Mouse (Mus musculus): Measurements from ENCODE around the gene Rnf8. TPM values are rescaled to one million over a fixed set of nuclear protein-coding genes. Genes with fewer than 3 reads are reported as not detected.

The Rnf8 gene
- polyA plus RNA-seq, 1 experiment, result 59.1 TPM

DNA sequence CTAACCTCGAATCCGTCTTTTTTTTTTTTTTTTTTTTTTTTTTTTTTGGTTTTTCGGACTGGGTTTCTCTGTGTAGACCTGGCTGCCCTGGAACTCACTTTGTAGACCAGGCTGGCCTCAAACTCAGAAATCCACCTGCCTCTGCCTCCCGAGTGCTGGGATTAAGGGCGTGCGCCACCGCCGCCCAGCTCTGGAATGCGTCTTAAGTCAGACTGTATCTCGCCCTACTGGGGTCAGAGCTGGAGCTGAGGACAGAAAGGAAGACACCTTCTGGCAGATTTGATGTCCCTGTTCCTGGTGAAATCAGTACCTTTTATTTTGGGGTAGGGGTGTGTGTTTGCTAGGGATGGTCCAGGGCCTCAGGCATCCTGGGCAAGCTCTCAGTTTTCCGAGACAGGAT lies 17.7 kb downstream of the Rnf8 start:
- Histone ChIP-seq H3K4me3 (replicated peaks; ENCODE audit: control insufficient read depth, low read depth, low read length) (no peak overlapping the region), H3K27ac (ENCODE audit: control insufficient read depth, insufficient read depth, low read depth, low read length, poor library complexity) (no peak overlapping the region), H3K4me1 (ENCODE audit: control insufficient read depth, insufficient read depth, low read length) (peaks cover 3% of the 10 kb centered on the region; the same call in 1 of the 2 replicates)
- TF ChIP-seq CTCF (IDR thresholded peaks at IDR 0.05; ENCODE audit: control insufficient read depth, insufficient read depth, low read length), result no peak
- TF ChIP-seq POLR2A (IDR thresholded peaks at IDR 0.05; ENCODE audit: borderline replicate concordance, control insufficient read depth, low read depth, low read length), result no peak
- whole genome bisulfite sequencing, result 93% methylated on average over 11 of the region's 11 CpGs

DNA sequence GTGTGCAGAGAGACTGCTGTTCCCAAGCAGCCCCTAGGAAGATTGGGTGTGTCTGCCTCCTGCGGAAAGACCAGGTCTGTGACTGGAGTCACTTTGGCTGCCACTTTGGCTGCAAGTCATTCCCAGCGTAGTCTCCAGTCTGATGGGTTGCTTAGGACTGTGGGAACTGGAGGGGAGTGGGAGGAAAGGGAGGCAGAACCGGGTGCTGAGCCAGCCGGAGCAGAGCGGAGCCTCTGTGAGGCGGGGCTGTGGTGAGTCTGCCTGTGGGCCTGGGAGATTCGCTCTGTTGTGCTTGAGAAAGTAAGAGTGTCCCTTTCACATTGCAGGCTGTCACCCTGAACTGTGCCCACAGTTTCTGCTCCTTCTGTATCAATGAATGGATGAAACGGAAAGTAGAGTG lies 20.9 kb downstream of the Rnf8 start:
- H3K4me3 ChIP-seq (replicated peaks; ENCODE audit: control insufficient read depth, low read depth, low read length), result no peak overlapping the region
- H3K27ac ChIP-seq (ENCODE audit: control insufficient read depth, insufficient read depth, low read depth, low read length, poor library complexity), result no peak overlapping the region
- 89% methylated on average over 8 of the region's 8 CpGs for WGBS

DNA sequence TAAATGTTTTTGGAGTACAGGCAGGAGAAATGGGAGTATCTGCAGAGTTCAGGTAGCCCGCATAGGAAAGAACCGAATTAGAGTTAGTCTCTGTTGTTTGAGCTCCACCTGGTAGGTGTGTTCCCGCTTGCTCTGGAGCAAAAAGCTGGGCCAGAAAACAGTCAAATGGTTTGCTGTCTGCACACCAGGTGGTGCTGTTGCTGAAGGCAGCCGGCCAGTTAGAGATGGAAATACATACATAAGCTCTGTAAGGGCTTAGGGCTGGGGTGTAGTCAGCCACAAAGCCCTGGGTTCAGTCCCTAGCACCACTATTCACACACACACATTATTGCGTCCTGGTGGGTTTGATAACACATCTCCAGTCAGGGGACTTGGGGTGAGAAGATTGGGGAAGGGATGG lies 21.5 kb downstream of the Rnf8 start:
- peak; percentile 85 for TF ChIP-seq CTCF (IDR thresholded peaks at IDR 0.05; ENCODE audit: control insufficient read depth, insufficient read depth, low read length)
- no peak for TF ChIP-seq POLR2A (IDR thresholded peaks at IDR 0.05; ENCODE audit: borderline replicate concordance, control insufficient read depth, low read depth, low read length)
- H3K27ac ChIP-seq (ENCODE audit: control insufficient read depth, insufficient read depth, low read depth, low read length, poor library complexity), result no peak overlapping the region
- 55% methylated on average over 5 of the region's 5 CpGs for whole genome bisulfite sequencing
- peaks cover 3% of the 10 kb centered on the region; the same call in 1 of the 2 replicates for H3K4me1 ChIP-seq (ENCODE audit: control insufficient read depth, insufficient read depth, low read length)
- H3K4me3 ChIP-seq (replicated peaks; ENCODE audit: control insufficient read depth, low read depth, low read length), result no peak overlapping the region

More for the DNA sequence above, 20.9 kb downstream of the Rnf8 start:
- peaks cover 3% of the 10 kb centered on the region; the same call in 1 of the 2 replicates for H3K4me1 ChIP-seq (ENCODE audit: control insufficient read depth, insufficient read depth, low read length)
- no peak for TF ChIP-seq CTCF (IDR thresholded peaks at IDR 0.05; ENCODE audit: control insufficient read depth, insufficient read depth, low read length)
- no peak for TF ChIP-seq POLR2A (IDR thresholded peaks at IDR 0.05; ENCODE audit: borderline replicate concordance, control insufficient read depth, low read depth, low read length)

DNA sequence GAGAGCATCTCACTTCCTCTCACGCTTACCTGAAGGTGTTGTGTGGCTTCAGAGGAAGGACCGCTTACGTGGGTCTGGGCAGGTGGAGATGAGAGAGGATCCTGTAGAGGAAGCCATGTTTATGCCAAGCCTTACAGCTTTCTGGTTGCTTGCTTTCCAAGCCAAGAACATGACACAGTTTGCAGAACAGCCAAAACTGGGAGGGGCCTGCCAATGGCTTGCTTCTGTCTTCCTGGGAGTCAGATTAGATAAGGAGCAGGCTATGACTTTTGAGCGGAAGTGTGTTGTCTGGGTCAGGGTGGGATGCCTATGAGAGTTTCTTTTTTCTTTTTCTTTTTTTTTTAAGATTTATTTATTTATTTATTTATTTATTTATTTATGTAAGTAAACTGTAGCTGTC lies 22.8 kb downstream of the Rnf8 start:
- peaks cover 3% of the 10 kb centered on the region; the same call in 1 of the 2 replicates for H3K4me1 ChIP-seq (ENCODE audit: control insufficient read depth, insufficient read depth, low read length)
- H3K27ac ChIP-seq (ENCODE audit: control insufficient read depth, insufficient read depth, low read depth, low read length, poor library complexity), result peak overlapping the region; percentile 39; the same call in 1 of the 2 replicates
- TF ChIP-seq POLR2A (IDR thresholded peaks at IDR 0.05; ENCODE audit: borderline replicate concordance, control insufficient read depth, low read depth, low read length) (no peak), CTCF (IDR thresholded peaks at IDR 0.05; ENCODE audit: control insufficient read depth, insufficient read depth, low read length) (no peak)
- WGBS, result 81% methylated on average over 4 of the region's 4 CpGs
- no peak overlapping the region for H3K4me3 ChIP-seq (replicated peaks; ENCODE audit: control insufficient read depth, low read depth, low read length)

DNA sequence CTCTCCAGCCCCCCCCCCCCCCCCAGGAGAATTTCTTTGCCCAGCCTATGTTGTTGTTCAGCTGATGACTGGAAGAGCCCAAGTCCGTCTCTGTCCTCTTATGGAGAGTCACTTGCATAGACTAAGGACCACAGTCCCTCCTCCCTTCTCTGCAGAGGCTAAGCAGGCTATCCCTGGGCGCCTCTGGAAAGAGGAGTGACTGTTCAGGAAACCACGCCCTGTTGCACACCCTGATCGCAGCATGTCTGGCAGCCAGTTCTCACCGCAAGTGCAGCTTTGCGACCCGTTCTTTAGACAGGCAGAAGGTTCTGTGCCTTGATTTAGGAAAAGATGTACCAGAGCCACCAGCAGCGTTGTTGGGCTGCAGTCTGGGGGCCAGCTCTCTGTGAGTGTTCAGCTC lies 23.3 kb downstream of the Rnf8 start:
- peaks cover 3% of the 10 kb centered on the region; the same call in 1 of the 2 replicates for H3K4me1 ChIP-seq (ENCODE audit: control insufficient read depth, insufficient read depth, low read length)
- WGBS, result 52% methylated on average over 8 of the region's 8 CpGs
- no peak overlapping the region for H3K4me3 ChIP-seq (replicated peaks; ENCODE audit: control insufficient read depth, low read depth, low read length)
- TF ChIP-seq POLR2A (IDR thresholded peaks at IDR 0.05; ENCODE audit: borderline replicate concordance, control insufficient read depth, low read depth, low read length) (no peak), CTCF (IDR thresholded peaks at IDR 0.05; ENCODE audit: control insufficient read depth, insufficient read depth, low read length) (no peak)
- H3K27ac ChIP-seq (ENCODE audit: control insufficient read depth, insufficient read depth, low read depth, low read length, poor library complexity), result no peak overlapping the region

DNA sequence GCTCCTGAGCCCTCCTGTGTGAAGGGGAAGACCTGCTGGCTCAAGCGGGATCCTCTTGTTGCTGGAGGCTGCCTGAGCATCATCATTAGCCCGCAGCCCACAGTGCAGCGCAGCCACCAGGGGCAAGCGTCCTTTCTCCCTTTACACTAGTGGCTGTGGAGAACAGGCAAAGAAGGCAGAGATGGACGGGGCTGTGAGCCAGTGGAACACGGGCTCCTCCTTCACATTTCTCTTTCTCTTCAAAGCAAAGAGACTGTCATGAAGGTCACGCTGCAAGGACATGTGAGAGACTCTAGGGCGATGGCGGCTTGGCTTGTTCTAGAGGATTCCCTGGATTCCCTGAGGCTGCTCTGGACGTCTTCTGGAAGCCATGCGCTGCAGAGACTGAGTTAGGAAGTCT lies 26.4 kb downstream of the Rnf8 start:
- TF ChIP-seq CTCF (IDR thresholded peaks at IDR 0.05; ENCODE audit: control insufficient read depth, insufficient read depth, low read length), result no peak
- WGBS, result 95% methylated on average over 11 of the region's 11 CpGs
- H3K27ac ChIP-seq (ENCODE audit: control insufficient read depth, insufficient read depth, low read depth, low read length, poor library complexity), result no peak overlapping the region
- peaks cover 3% of the 10 kb centered on the region; the same call in 1 of the 2 replicates for H3K4me1 ChIP-seq (ENCODE audit: control insufficient read depth, insufficient read depth, low read length)
- no peak overlapping the region for H3K4me3 ChIP-seq (replicated peaks; ENCODE audit: control insufficient read depth, low read depth, low read length)

DNA sequence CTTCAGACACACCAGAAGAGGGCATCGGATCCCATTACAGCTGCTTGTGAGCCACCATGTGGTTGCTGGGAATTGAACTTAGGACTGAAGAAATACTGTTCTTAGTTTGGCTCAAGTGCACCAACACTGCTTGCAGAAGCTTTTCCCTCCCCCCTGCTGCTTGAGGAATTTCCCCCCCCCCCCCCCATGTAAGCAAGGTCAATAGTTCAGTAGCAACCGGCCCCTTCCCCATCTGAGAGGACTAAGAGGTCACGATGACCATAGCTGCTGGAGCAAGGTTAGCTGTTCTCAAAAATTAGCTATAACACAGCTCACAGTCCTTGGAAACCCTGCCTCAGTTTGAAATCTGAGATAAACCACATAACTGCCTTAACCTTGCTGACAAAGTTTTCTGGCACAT lies 27.6 kb downstream of the Rnf8 start:
- Histone ChIP-seq H3K27ac (ENCODE audit: control insufficient read depth, insufficient read depth, low read depth, low read length, poor library complexity) (no peak overlapping the region), H3K4me1 (ENCODE audit: control insufficient read depth, insufficient read depth, low read length) (peaks cover under 1% of the 10 kb centered on the region; the same call in 1 of the 2 replicates), H3K4me3 (replicated peaks; ENCODE audit: control insufficient read depth, low read depth, low read length) (no peak overlapping the region)
- 96% methylated on average over 3 of the region's 3 CpGs for WGBS
- TF ChIP-seq POLR2A (IDR thresholded peaks at IDR 0.05; ENCODE audit: borderline replicate concordance, control insufficient read depth, low read depth, low read length), result no peak
- TF ChIP-seq CTCF (IDR thresholded peaks at IDR 0.05; ENCODE audit: control insufficient read depth, insufficient read depth, low read length), result no peak

DNA sequence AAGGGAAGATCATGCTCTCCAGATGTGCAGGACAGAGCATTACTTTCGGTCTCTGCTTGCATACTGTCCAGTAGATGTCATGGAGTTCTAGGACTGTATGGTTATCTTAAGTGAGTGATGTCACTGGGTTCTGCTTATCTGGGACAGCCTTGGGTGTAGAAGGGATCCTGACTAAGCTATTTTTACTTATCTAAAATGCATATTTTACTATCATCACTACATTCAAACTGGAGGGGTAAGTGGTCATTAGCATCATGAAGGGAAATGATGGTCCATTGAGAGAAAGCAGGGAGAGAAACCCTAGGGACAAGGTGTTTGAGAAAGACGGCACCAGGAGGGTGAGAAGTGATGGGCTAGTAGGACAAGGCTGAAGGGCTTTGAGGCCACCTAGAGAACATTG lies 43.7 kb downstream of the Rnf8 start:
- Histone ChIP-seq H3K27ac (ENCODE audit: control insufficient read depth, insufficient read depth, low read depth, low read length, poor library complexity) (peak overlapping the region; percentile 83), H3K4me1 (ENCODE audit: control insufficient read depth, insufficient read depth, low read length) (peaks cover 1% of the 10 kb centered on the region; the same call in 1 of the 2 replicates), H3K4me3 (replicated peaks; ENCODE audit: control insufficient read depth, low read depth, low read length) (peak overlapping the region; percentile 58)
- TF ChIP-seq POLR2A (IDR thresholded peaks at IDR 0.05; ENCODE audit: borderline replicate concordance, control insufficient read depth, low read depth, low read length), result no peak
- TF ChIP-seq CTCF (IDR thresholded peaks at IDR 0.05; ENCODE audit: control insufficient read depth, insufficient read depth, low read length), result no peak
- 62% methylated on average over 2 of the region's 2 CpGs for WGBS

All from bone marrow, adult 2 months (tissue).